Mouse (Mus musculus) lung, postnatal 4 days (tissue): ENCODE results near the gene Dnhd1.
A peak's percentile ranks its signal among the peaks of the same experiment; 100 is the strongest.
"Not testable (repeated sequence)": the region's sequence is repeated elsewhere in the genome, so short reads cannot be mapped to it uniquely, and the experiment has no call there.

Experiments
- DNase-seq, 2 experiments: peaks; one replicate each; pipeline ENCODE4 v3.0.0; 2021

The Dnhd1 gene

GRCm38 (mm10) chr7:105640894-105641255, 9.8 kb upstream of the Dnhd1 start:
- DNase-seq, result peak; percentile 42 to 49

- no peak for DNase-seq
These were observed 8.7 kb upstream of the Dnhd1 start for GRCm38 (mm10) chr7:105641936-105642335.

- no peak for DNase-seq
These were observed 35.0 kb downstream of the Dnhd1 start for GRCm38 (mm10) chr7:105685541-105686197.

GRCm38 (mm10) chr7:105690875-105691274, 40.2 kb downstream of the Dnhd1 start:
- no peak for DNase-seq

GRCm38 (mm10) chr7:105703184-105703583, 52.6 kb downstream of the Dnhd1 start:
- no peak for DNase-seq

- DNase-seq, result no peak
These were observed 53.2 kb downstream of the Dnhd1 start for GRCm38 (mm10) chr7:105703816-105704215.

- no peak for DNase-seq
These were observed 58.1 kb downstream of the Dnhd1 start for GRCm38 (mm10) chr7:105708733-105709132.

- no peak for DNase-seq
These were observed 64.7 kb downstream of the Dnhd1 start for GRCm38 (mm10) chr7:105715366-105715765.

GRCm38 (mm10) chr7:105721916-105722315, 71.3 kb downstream of the Dnhd1 start:
- DNase-seq, result no peak

GRCm38 (mm10) chr7:105726144-105726979, 75.7 kb downstream of the Dnhd1 start:
- DNase-seq, result peak in 1 of 2 experiments; percentile 63

GRCm38 (mm10) chr7:105726980-105727325, 76.3 kb downstream of the Dnhd1 start:
- DNase-seq, result no peak

- no peak for DNase-seq
These were observed 78.2 kb downstream of the Dnhd1 start for GRCm38 (mm10) chr7:105728701-105729428.

- DNase-seq, result no peak
These were observed 83.2 kb downstream of the Dnhd1 start for GRCm38 (mm10) chr7:105733836-105734235.

- no peak for DNase-seq
These were observed 84.2 kb downstream of the Dnhd1 start for GRCm38 (mm10) chr7:105734826-105735225.

- not testable (repeated sequence) for DNase-seq
These were observed 84.8 kb downstream of the Dnhd1 start for GRCm38 (mm10) chr7:105735464-105735863.

GRCm38 (mm10) chr7:105736264-105736901, 85.8 kb downstream of the Dnhd1 start, which contains the start of gene Ilk:
Ilk (plus strand) TSS chr7:105736592.
- DNase-seq, result peak; percentile 94 to 96

GRCm38 (mm10) chr7:105736911-105737521, 86.4 kb downstream of the Dnhd1 start, which contains the start of gene Rrp8:
Rrp8 (minus strand) TSS chr7:105737385.
- DNase-seq, result peak; percentile 54 to 63

- DNase-seq, result no peak
These were observed 87.0 kb downstream of the Dnhd1 start for GRCm38 (mm10) chr7:105737648-105738047.

- no peak for DNase-seq
These were observed 87.7 kb downstream of the Dnhd1 start for GRCm38 (mm10) chr7:105738286-105738685.

- DNase-seq, result peak; percentile 84 to 89
These were observed 88.3 kb downstream of the Dnhd1 start for GRCm38 (mm10) chr7:105738948-105739347.

GRCm38 (mm10) chr7:105740089-105740795, 89.6 kb downstream of the Dnhd1 start:
- no peak for DNase-seq

GRCm38 (mm10) chr7:105740851-105741250, 90.2 kb downstream of the Dnhd1 start:
- no peak for DNase-seq
